10 mouse cellular contexts compared by ENCODE assay signal in the genomic region with DNA sequence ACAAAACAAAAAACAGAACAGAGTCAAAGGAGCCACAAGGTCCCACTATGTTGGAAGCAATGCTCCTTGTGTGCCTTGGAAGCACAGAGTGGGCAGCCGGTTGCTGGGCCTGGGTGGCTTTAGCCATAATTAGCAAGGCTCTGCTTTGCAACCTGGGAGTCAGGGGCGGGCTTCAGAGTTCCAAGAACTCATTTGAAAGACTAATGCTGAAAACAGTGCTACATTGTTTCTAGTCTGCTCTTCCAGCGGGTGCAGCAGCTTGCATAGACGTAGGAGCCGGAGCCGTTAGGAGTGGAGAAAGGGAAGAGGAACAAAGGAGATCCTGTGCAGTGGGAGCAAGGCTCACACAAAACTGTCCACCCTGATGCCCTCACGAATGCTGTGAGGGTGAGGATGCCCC. TPM values are rescaled to one million over a fixed set of nuclear protein-coding genes. Genes with fewer than 3 reads are reported as not detected.
DNase-seq lines count a peak whose midpoint lies in the region; ATAC-seq lines count a peak whose summit lies in the region.
"Had no signal": no experiment of that assay in that cellular context is flagged by ENCODE, and none has a peak within 500 bp of the region (broad histone marks: within the 10 kb centered on the region; RNA-seq: fewer than 3 reads in every experiment).

No protein-coding gene starts in this region.

- no peaks in the 10 kb centered on the region for H3K9me3 ChIP-seq in embryonic facial prominence, embryonic 14.5 days (ENCODE audit: control insufficient read depth, low read length)
- H3K9me3 ChIP-seq in hindbrain, embryonic 14.5 days (ENCODE audit: control insufficient read depth, low read length), result no peaks in the 10 kb centered on the region
- H3K9me3 ChIP-seq: liver, embryonic 13.5 days had no signal

- H3K4me3 ChIP-seq in embryonic facial prominence, embryonic 14.5 days (ENCODE audit: low read depth, low read length), result no peak overlapping the region
- H3K4me3 ChIP-seq in hindbrain, embryonic 14.5 days (replicated peaks; ENCODE audit: low read length), result no peak overlapping the region
- H3K4me3 ChIP-seq: liver, embryonic 13.5 days had no signal

- no peak overlapping the region for H3K4me2 ChIP-seq in embryonic facial prominence, embryonic 14.5 days (ENCODE audit: low read depth, low read length)
- no peak overlapping the region for H3K4me2 ChIP-seq in hindbrain, embryonic 14.5 days (replicated peaks)
- H3K4me2 ChIP-seq: liver, embryonic 13.5 days had no signal

- no peaks in the 10 kb centered on the region for H3K36me3 ChIP-seq in embryonic facial prominence, embryonic 14.5 days (ENCODE audit: control insufficient read depth, insufficient read depth, low read length)
- no peaks in the 10 kb centered on the region for H3K36me3 ChIP-seq in hindbrain, embryonic 14.5 days (replicated peaks; ENCODE audit: control insufficient read depth, insufficient read depth)
- H3K36me3 ChIP-seq: liver, embryonic 13.5 days had no signal

- H3K9ac ChIP-seq in embryonic facial prominence, embryonic 14.5 days (ENCODE audit: low read depth, low read length), result no peak overlapping the region
- no peak overlapping the region for H3K9ac ChIP-seq in hindbrain, embryonic 14.5 days
- H3K9ac ChIP-seq: liver, embryonic 13.5 days had no signal

- peak; percentile 11 for DNase-seq in layer of hippocampus, adult 9-11 months
- DNase-seq in layer of hippocampus, postnatal 25 days (ENCODE audit: extremely low spot score in 1 of 2, low spot score in 1 of 2), result no peak
- peak; percentile 37 for DNase-seq in embryonic facial prominence, embryonic 14.5 days (ENCODE audit: low spot score)
- peak; percentile 27 for DNase-seq in hindbrain, embryonic 14.5 days (ENCODE audit: low spot score)
- DNase-seq in retina, postnatal 1 day, result peak; percentile 93
- no peak for DNase-seq in right cerebral cortex, postnatal 14 days
- no peak for DNase-seq in adrenal gland, postnatal 36 days
- no peak for DNase-seq in natural killer cell, adult 2 months (ENCODE audit: low spot score in 2 of 2)
- DNase-seq: liver, embryonic 13.5 days; thymus, adult 2 months had no signal

- H3K27ac ChIP-seq in embryonic facial prominence, embryonic 14.5 days (replicated peaks; ENCODE audit: low read depth, low read length), result peak overlapping the region; percentile 40
- peak overlapping the region; percentile 57 for H3K27ac ChIP-seq in hindbrain, embryonic 14.5 days
- H3K27ac ChIP-seq: liver, embryonic 13.5 days had no signal

- peaks cover 9% of the 10 kb centered on the region for H3K4me1 ChIP-seq in embryonic facial prominence, embryonic 14.5 days (ENCODE audit: control insufficient read depth, insufficient read depth, low read length)
- H3K4me1 ChIP-seq in hindbrain, embryonic 14.5 days (replicated peaks; ENCODE audit: control insufficient read depth, insufficient read depth, low read length), result peaks cover 6% of the 10 kb centered on the region; the same call in 1 of the 2 replicates

- H3K27me3 ChIP-seq in embryonic facial prominence, embryonic 14.5 days (replicated peaks; ENCODE audit: control insufficient read depth, insufficient read depth, low read length), result no peaks in the 10 kb centered on the region
- H3K27me3 ChIP-seq in hindbrain, embryonic 14.5 days (ENCODE audit: control insufficient read depth, insufficient read depth, low read length), result no peaks in the 10 kb centered on the region

- 0 out of 2 replicates have a peak, but pooled peaks have one; percentile 30 for ATAC-seq in embryonic facial prominence, embryonic 14.5 days (ENCODE audit: low read depth)
- ATAC-seq in hindbrain, embryonic 14.5 days (ENCODE audit: low FRiP score), result peak; percentile 46; the same call in 1 of the 2 replicates

- WGBS in embryonic facial prominence, embryonic 14.5 days, result 28% methylated on average over 7 of the region's 7 CpGs
- WGBS in hindbrain, embryonic 14.5 days, result 12% methylated on average over 7 of the region's 7 CpGs

RNA-seq across cellular contexts. Expression of gene Slc13a4, which starts 19.0 kb away (rescaled TPM):
- 1 to 10 TPM; 2.7 to 3.1 TPM for total RNA-seq in layer of hippocampus, postnatal 25 days (2021)
- polyA plus RNA-seq in embryonic facial prominence, embryonic 14.5 days (2014; fragmentation: Nextera tagmentation; extraction: Ambion mirVana), result 2.5 and 3.0 TPM in 2 replicates
- polyA plus RNA-seq in hindbrain, embryonic 14.5 days (2014; fragmentation: Nextera tagmentation; extraction: Ambion mirVana), result 7.5 and 7.8 TPM in 2 replicates
- total RNA-seq in adrenal gland, postnatal 36 days (2021), result under 1 TPM; 0.46 TPM

RNA-seq across cellular contexts. Expression of gene Fam180a, which starts 37.0 kb away (rescaled TPM):
- total RNA-seq in layer of hippocampus, postnatal 25 days (2021), result under 1 TPM; 0.68 to 0.98 TPM
- 4.1 and 4.3 TPM in 2 replicates for polyA plus RNA-seq in embryonic facial prominence, embryonic 14.5 days (2014; fragmentation: Nextera tagmentation; extraction: Ambion mirVana)
- 0.93 and 1.1 TPM in 2 replicates for polyA plus RNA-seq in hindbrain, embryonic 14.5 days (2014; fragmentation: Nextera tagmentation; extraction: Ambion mirVana)
- 1 to 10 TPM; 1.7 to 4.6 TPM for total RNA-seq in adrenal gland, postnatal 36 days (2021)

Comparison
In these comparisons a context has a peak if more than half of its experiments do, and no peak if none do; other contexts are left out.
1. DNase-seq: peak in layer of hippocampus, adult 9-11 months (single experiment), embryonic facial prominence, embryonic 14.5 days (single experiment), hindbrain, embryonic 14.5 days (single experiment) and retina, postnatal 1 day (single experiment); none in layer of hippocampus, postnatal 25 days (0 of 2), right cerebral cortex, postnatal 14 days (single experiment), adrenal gland, postnatal 36 days (0 of 2) and natural killer cell, adult 2 months (0 of 2).